Mouse (Mus musculus): ENCODE results near the gene Zeb2. TPM values are rescaled to one million over a fixed set of nuclear protein-coding genes. Genes with fewer than 3 reads are reported as not detected.
A peak's percentile ranks its signal among the peaks of the same experiment; 100 is the strongest.

Gene Zeb2
- polyA plus RNA-seq, 1 experiment from 2014 or later, result 32.8 TPM

- no peak overlapping the region for H3K9ac ChIP-seq (ENCODE audit: low read depth, low read length)
- ATAC-seq (replicated peaks; ENCODE audit: low FRiP score), result no peak
- H3K4me1 ChIP-seq (replicated peaks; ENCODE audit: control insufficient read depth, insufficient read depth, low read length), result peaks cover 43% of the 10 kb centered on the region
- DNase-seq (ENCODE audit: low spot score), result no peak
- 62% methylated on average over 10 of the region's 10 CpGs for WGBS
- no peaks in the 10 kb centered on the region for H3K36me3 ChIP-seq (ENCODE audit: control insufficient read depth, insufficient read depth, low read length)
- no peaks in the 10 kb centered on the region for H3K27me3 ChIP-seq (replicated peaks; ENCODE audit: control insufficient read depth, insufficient read depth, low read length)
- H3K9me3 ChIP-seq (ENCODE audit: control insufficient read depth, low read length), result no peaks in the 10 kb centered on the region
- H3K4me2 ChIP-seq, result no peak overlapping the region
- no peak overlapping the region for H3K27ac ChIP-seq (ENCODE audit: low read depth, low read length)
- H3K4me3 ChIP-seq (ENCODE audit: low read depth, low read length), result no peak overlapping the region
Measured at GRCm38 (mm10) chr2:45096638-45097247, 20.5 kb downstream of the Zeb2 start.

- ATAC-seq (replicated peaks; ENCODE audit: low FRiP score) (no peak), DNase-seq (ENCODE audit: low spot score) (no peak)
- Histone ChIP-seq H3K27ac (ENCODE audit: low read depth, low read length) (no peak overlapping the region), H3K4me1 (replicated peaks; ENCODE audit: control insufficient read depth, insufficient read depth, low read length) (peaks cover 34% of the 10 kb centered on the region), H3K27me3 (replicated peaks; ENCODE audit: control insufficient read depth, insufficient read depth, low read length) (no peaks in the 10 kb centered on the region), H3K36me3 (ENCODE audit: control insufficient read depth, insufficient read depth, low read length) (no peaks in the 10 kb centered on the region), H3K4me2 (no peak overlapping the region), H3K9me3 (ENCODE audit: control insufficient read depth, low read length) (no peaks in the 10 kb centered on the region), H3K4me3 (ENCODE audit: low read depth, low read length) (no peak overlapping the region), H3K9ac (ENCODE audit: low read depth, low read length) (no peak overlapping the region)
- WGBS, result 64% methylated on average over 9 of the region's 9 CpGs
Measured at GRCm38 (mm10) chr2:45095825-45096224, 21.4 kb downstream of the Zeb2 start.

- DNase-seq (ENCODE audit: low spot score), result no peak
- no peak for ATAC-seq (replicated peaks; ENCODE audit: low FRiP score)
Measured at GRCm38 (mm10) chr2:45094371-45094967, 22.7 kb downstream of the Zeb2 start.

GRCm38 (mm10) chr2:45093479-45093878, 23.7 kb downstream of the Zeb2 start:
- peak; percentile 2 for DNase-seq (ENCODE audit: low spot score)
- ATAC-seq (replicated peaks; ENCODE audit: low FRiP score), result no peak
- H3K27me3 ChIP-seq (replicated peaks; ENCODE audit: control insufficient read depth, insufficient read depth, low read length), result no peaks in the 10 kb centered on the region
- 88% methylated on average over 7 of the region's 7 CpGs for WGBS
- H3K9ac ChIP-seq (ENCODE audit: low read depth, low read length), result no peak overlapping the region
- no peak overlapping the region for H3K4me2 ChIP-seq
- no peak overlapping the region for H3K27ac ChIP-seq (ENCODE audit: low read depth, low read length)
- H3K36me3 ChIP-seq (ENCODE audit: control insufficient read depth, insufficient read depth, low read length), result no peaks in the 10 kb centered on the region
- peaks cover 29% of the 10 kb centered on the region for H3K4me1 ChIP-seq (replicated peaks; ENCODE audit: control insufficient read depth, insufficient read depth, low read length)
- no peak overlapping the region for H3K4me3 ChIP-seq (ENCODE audit: low read depth, low read length)
- no peaks in the 10 kb centered on the region for H3K9me3 ChIP-seq (ENCODE audit: control insufficient read depth, low read length)

More at GRCm38 (mm10) chr2:45094371-45094967, 22.7 kb downstream of the Zeb2 start:
- peaks cover 29% of the 10 kb centered on the region for H3K4me1 ChIP-seq (replicated peaks; ENCODE audit: control insufficient read depth, insufficient read depth, low read length)
- no peaks in the 10 kb centered on the region for H3K27me3 ChIP-seq (replicated peaks; ENCODE audit: control insufficient read depth, insufficient read depth, low read length)
- no peak overlapping the region for H3K4me2 ChIP-seq
- H3K4me3 ChIP-seq (ENCODE audit: low read depth, low read length), result no peak overlapping the region
- no peaks in the 10 kb centered on the region for H3K36me3 ChIP-seq (ENCODE audit: control insufficient read depth, insufficient read depth, low read length)
- H3K9me3 ChIP-seq (ENCODE audit: control insufficient read depth, low read length), result no peaks in the 10 kb centered on the region
- H3K27ac ChIP-seq (ENCODE audit: low read depth, low read length), result no peak overlapping the region
- 71% methylated on average over 2 of the region's 2 CpGs for WGBS
- no peak overlapping the region for H3K9ac ChIP-seq (ENCODE audit: low read depth, low read length)

- ATAC-seq (replicated peaks; ENCODE audit: low FRiP score), result no peak
- Histone ChIP-seq H3K9ac (ENCODE audit: low read depth, low read length) (no peak overlapping the region), H3K27me3 (replicated peaks; ENCODE audit: control insufficient read depth, insufficient read depth, low read length) (no peaks in the 10 kb centered on the region), H3K4me2 (no peak overlapping the region), H3K9me3 (ENCODE audit: control insufficient read depth, low read length) (no peaks in the 10 kb centered on the region), H3K36me3 (ENCODE audit: control insufficient read depth, insufficient read depth, low read length) (no peaks in the 10 kb centered on the region), H3K4me3 (ENCODE audit: low read depth, low read length) (no peak overlapping the region), H3K4me1 (replicated peaks; ENCODE audit: control insufficient read depth, insufficient read depth, low read length) (peaks cover 29% of the 10 kb centered on the region), H3K27ac (ENCODE audit: low read depth, low read length) (no peak overlapping the region)
- WGBS, result 95% methylated on average over 5 of the region's 5 CpGs
- DNase-seq (ENCODE audit: low spot score), result no peak
Measured at GRCm38 (mm10) chr2:45092654-45093053, 24.5 kb downstream of the Zeb2 start.

- H3K9ac ChIP-seq (ENCODE audit: low read depth, low read length), result no peak overlapping the region
- ATAC-seq (replicated peaks; ENCODE audit: low FRiP score) (no peak), DNase-seq (ENCODE audit: low spot score) (peak; percentile 25)
- no peaks in the 10 kb centered on the region for H3K27me3 ChIP-seq (replicated peaks; ENCODE audit: control insufficient read depth, insufficient read depth, low read length)
- no peak overlapping the region for H3K4me3 ChIP-seq (ENCODE audit: low read depth, low read length)
- WGBS, result 87% methylated on average over 8 of the region's 8 CpGs
- no peaks in the 10 kb centered on the region for H3K9me3 ChIP-seq (ENCODE audit: control insufficient read depth, low read length)
- peaks cover 28% of the 10 kb centered on the region for H3K4me1 ChIP-seq (replicated peaks; ENCODE audit: control insufficient read depth, insufficient read depth, low read length)
- H3K4me2 ChIP-seq, result no peak overlapping the region
- no peaks in the 10 kb centered on the region for H3K36me3 ChIP-seq (ENCODE audit: control insufficient read depth, insufficient read depth, low read length)
- no peak overlapping the region for H3K27ac ChIP-seq (ENCODE audit: low read depth, low read length)
Measured at GRCm38 (mm10) chr2:45090529-45091297, 26.5 kb downstream of the Zeb2 start.

- ATAC-seq (replicated peaks; ENCODE audit: low FRiP score) (no peak), DNase-seq (ENCODE audit: low spot score) (no peak)
- peaks cover 28% of the 10 kb centered on the region for H3K4me1 ChIP-seq (replicated peaks; ENCODE audit: control insufficient read depth, insufficient read depth, low read length)
- H3K9ac ChIP-seq (ENCODE audit: low read depth, low read length), result no peak overlapping the region
- H3K27me3 ChIP-seq (replicated peaks; ENCODE audit: control insufficient read depth, insufficient read depth, low read length), result no peaks in the 10 kb centered on the region
- H3K4me2 ChIP-seq, result no peak overlapping the region
- no peaks in the 10 kb centered on the region for H3K9me3 ChIP-seq (ENCODE audit: control insufficient read depth, low read length)
- H3K36me3 ChIP-seq (ENCODE audit: control insufficient read depth, insufficient read depth, low read length), result no peaks in the 10 kb centered on the region
- 60% methylated on average over 3 of the region's 3 CpGs for WGBS
- H3K27ac ChIP-seq (ENCODE audit: low read depth, low read length), result no peak overlapping the region
- H3K4me3 ChIP-seq (ENCODE audit: low read depth, low read length), result no peak overlapping the region
Measured at GRCm38 (mm10) chr2:45089251-45089530, 28.0 kb downstream of the Zeb2 start.

- ATAC-seq (replicated peaks; ENCODE audit: low FRiP score) (no peak), DNase-seq (ENCODE audit: low spot score) (peak; percentile 29)
- WGBS, result 61% methylated on average over 15 of the region's 15 CpGs
- Histone ChIP-seq H3K9me3 (ENCODE audit: control insufficient read depth, low read length) (no peaks in the 10 kb centered on the region), H3K4me3 (ENCODE audit: low read depth, low read length) (no peak overlapping the region), H3K27me3 (replicated peaks; ENCODE audit: control insufficient read depth, insufficient read depth, low read length) (no peaks in the 10 kb centered on the region), H3K9ac (ENCODE audit: low read depth, low read length) (no peak overlapping the region), H3K4me1 (replicated peaks; ENCODE audit: control insufficient read depth, insufficient read depth, low read length) (peaks cover 28% of the 10 kb centered on the region), H3K36me3 (ENCODE audit: control insufficient read depth, insufficient read depth, low read length) (no peaks in the 10 kb centered on the region), H3K4me2 (no peak overlapping the region), H3K27ac (ENCODE audit: low read depth, low read length) (no peak overlapping the region)
Measured at GRCm38 (mm10) chr2:45088435-45089250, 28.6 kb downstream of the Zeb2 start.

Data from liver, embryonic 11.5 days (tissue).